Mouse (Mus musculus): ENCODE results near the gene Dmwd.
"Not testable (repeated sequence)": the region's sequence is repeated elsewhere in the genome, so short reads cannot be mapped to it uniquely, and the experiment has no call there.

Dmwd gene

GRCm38 (mm10) chr7:19071024-19071423 is 5.0 kb upstream of the Dmwd start:
- DNase-seq (ENCODE audit: low spot score in 2 of 2): not testable (repeated sequence)

- peak in 1 of 2 experiments; percentile 47 for DNase-seq (ENCODE audit: low spot score in 2 of 2)
Measured at GRCm38 (mm10) chr7:19073504-19073903, 2.5 kb upstream of the Dmwd start.

DNA sequence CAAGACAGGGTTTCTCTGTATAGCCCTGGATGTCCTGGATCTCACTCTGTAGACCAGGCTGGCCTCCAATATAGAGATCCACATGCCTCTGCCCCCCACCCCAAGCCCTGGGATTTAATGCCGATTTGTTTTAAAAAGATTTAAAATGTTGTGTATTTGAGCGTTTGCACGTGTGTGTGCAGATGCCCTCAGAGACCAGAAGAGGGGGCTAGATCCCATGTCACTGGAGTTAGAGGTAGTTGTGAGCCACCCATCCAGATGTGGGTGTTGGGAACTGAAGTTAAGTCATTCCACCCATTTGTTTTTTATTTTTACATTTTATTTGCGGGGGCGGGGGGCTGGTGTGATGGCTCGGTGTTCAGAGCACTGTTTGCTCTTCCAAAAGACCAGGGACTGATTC is 1.5 kb upstream of the Dmwd start:
- DNase-seq (ENCODE audit: low spot score in 2 of 2): peak in 1 of 2 experiments; percentile 18

GRCm38 (mm10) chr7:19075231-19075630 is 796 bp upstream of the Dmwd start:
- DNase-seq (ENCODE audit: low spot score in 2 of 2): no peak

DNA sequence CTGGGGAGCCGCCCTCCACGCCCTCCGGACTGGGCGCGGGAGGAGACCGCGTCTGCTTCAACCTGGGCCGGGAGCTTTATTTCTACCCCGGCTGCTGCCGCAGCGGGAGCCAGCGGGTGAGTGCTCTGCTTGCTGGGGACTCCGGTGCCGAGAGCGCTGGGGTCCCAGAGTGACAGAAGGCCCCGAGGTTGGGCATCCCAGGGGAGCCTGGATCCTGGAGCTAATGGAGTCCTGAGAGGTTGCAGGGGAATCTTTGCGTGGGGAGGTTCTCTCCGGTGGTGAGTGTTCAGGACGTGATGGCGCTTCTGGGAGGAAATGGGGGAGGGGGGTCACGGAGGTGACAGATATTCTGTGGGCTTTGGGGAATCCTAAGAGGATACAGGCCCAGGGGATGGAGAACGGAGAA is 562 bp downstream of the Dmwd start:
- peak; percentile 43 to 55 for DNase-seq (ENCODE audit: low spot score in 2 of 2)

DNA sequence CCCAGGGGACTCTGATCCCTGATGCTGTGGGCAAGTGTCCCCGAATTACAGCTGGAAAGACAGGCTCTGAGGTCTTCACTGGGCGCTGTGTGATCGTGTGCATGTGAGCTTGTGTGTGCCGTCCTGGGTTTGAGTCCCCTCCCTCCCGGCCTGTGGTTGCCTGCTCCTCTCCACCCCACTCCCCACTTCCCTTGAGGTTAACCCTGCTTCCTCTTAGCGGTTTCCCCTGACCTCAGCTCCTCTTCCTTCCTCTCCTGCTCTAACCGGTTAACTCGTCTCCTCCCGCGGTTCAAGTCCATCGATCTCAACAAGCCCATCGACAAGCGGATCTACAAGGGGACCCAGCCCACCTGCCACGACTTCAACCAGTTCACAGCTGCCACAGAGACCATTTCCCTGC is 1.7 kb downstream of the Dmwd start:
- DNase-seq (ENCODE audit: low spot score in 2 of 2): peak; percentile 43 to 51

DNA sequence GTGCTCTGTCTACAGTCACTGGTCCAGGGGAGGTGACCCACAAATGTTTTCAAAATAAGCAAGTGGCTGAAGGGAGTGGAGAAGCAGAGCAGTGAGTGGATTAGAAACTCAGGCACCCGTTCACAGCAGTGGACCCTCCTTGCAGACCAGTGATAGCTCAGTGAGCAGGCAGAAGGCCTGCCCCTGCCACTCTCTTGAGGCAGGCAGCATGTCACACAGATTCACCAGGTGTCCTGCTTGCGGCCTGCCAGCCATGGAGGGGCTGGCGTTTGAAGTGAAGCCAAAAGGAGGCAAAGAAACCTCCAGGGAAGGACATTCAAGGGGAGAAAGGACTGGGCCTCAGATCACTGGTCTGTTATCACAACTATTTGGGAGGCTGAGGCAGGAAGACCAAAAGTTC is 2.7 kb downstream of the Dmwd start:
- DNase-seq (ENCODE audit: low spot score in 2 of 2): no peak

- DNase-seq (ENCODE audit: low spot score in 2 of 2): no peak
Measured at GRCm38 (mm10) chr7:19080451-19080950, 4.5 kb downstream of the Dmwd start.

GRCm38 (mm10) chr7:19082171-19082570 is 6.1 kb downstream of the Dmwd start:
- no peak for DNase-seq (ENCODE audit: low spot score in 2 of 2)

GRCm38 (mm10) chr7:19083096-19083495 is 7.1 kb downstream of the Dmwd start:
- no peak for DNase-seq (ENCODE audit: low spot score in 2 of 2)

DNA sequence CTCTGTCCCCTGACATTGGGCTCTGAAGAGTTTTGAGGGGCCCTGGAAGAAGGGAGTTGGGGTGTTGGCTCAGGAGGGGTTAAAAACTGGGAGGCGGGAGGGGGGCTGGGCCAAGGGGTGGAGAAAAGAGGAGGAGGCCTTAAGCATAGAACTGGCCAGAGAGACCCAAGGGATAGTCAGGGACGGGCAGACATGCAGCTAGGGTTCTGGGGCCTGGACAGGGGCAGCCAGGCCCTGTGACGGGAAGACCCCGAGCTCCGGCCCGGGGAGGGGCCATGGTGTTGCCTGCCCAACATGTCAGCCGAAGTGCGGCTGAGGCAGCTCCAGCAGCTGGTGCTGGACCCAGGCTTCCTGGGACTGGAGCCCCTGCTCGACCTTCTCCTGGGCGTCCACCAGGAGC is 7.7 kb downstream of the Dmwd start, which contains the start of gene Dmpk:
Dmpk (plus strand) TSS at position 149 of the 400 bp plus-strand sequence.
- DNase-seq (ENCODE audit: low spot score in 2 of 2): no peak

DNA sequence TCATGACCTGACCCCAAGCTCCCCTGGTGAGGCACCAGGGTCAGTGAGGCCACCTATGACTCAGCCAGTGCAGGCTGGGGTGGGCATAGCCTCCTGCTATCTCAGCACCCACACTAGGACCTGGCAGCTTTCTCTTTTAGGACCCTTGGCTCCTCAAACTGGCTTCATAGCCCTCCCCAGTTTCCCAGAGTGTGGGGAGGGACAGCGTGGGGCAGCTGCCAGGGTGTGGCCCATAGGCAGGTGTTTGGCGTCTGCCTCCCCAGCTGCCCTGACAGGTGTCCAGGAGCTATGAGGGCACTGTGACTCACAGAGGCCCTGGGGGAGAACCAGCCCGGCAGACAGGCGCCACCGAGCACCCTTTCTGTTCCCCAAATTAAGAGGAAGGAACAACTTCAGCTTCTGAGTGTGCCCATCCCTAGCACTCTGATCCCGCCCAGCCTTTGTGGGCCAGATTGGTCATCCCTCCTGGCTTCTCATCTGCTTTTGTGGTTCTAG is 8.3 kb downstream of the Dmwd start:
- DNase-seq (ENCODE audit: low spot score in 2 of 2): no peak

- DNase-seq (ENCODE audit: low spot score in 2 of 2): no peak
Measured at GRCm38 (mm10) chr7:19084921-19085473, 9.0 kb downstream of the Dmwd start.

DNA sequence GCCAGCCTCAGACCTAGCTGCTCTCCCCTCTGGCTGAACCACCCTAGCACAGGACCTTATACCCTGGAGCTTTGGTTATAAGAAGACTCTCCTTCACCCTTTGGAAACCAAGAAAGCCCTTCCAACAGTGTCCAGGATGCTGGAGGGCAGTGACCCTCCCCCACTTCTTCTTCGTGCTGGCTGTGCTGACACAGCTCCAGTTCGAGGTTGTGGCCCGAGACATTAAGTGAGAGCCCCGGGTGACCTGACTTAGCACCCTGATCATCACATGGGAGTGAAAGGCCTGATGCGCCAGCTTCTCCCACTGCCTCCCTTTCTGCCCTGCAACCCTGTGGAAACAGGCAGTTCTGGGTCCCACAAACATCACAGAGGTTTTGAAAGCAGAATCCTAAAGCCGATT is 9.5 kb downstream of the Dmwd start:
- DNase-seq (ENCODE audit: low spot score in 2 of 2): no peak

- DNase-seq (ENCODE audit: low spot score in 2 of 2): no peak
Measured at GRCm38 (mm10) chr7:19086042-19086441, 10.0 kb downstream of the Dmwd start.

DNA sequence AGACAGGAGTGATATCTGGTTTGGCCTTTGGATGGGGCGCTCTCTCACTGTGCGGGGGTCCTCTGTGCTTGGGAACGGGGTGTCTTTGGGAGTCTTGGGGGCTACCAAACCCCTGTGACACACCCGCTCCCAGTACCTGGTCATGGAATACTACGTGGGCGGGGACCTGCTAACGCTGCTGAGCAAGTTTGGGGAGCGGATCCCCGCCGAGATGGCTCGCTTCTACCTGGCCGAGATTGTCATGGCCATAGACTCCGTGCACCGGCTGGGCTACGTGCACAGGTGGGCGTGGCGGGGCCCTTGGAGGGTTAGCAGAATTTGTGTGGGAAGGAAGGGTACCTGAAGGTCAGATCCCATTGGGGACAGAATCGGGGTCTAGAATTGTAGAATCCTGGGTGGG is 10.7 kb downstream of the Dmwd start:
- no peak for DNase-seq (ENCODE audit: low spot score in 2 of 2)

- DNase-seq (ENCODE audit: low spot score in 2 of 2): peak; percentile 56 to 70
Measured at GRCm38 (mm10) chr7:19088813-19089212, 12.8 kb downstream of the Dmwd start.

GRCm38 (mm10) chr7:19091913-19092312 is 15.9 kb downstream of the Dmwd start:
- DNase-seq (ENCODE audit: low spot score in 2 of 2): no peak

- DNase-seq (ENCODE audit: low spot score in 2 of 2): peak; percentile 74
Measured at GRCm38 (mm10) chr7:19092381-19093173, 16.6 kb downstream of the Dmwd start.

DNA sequence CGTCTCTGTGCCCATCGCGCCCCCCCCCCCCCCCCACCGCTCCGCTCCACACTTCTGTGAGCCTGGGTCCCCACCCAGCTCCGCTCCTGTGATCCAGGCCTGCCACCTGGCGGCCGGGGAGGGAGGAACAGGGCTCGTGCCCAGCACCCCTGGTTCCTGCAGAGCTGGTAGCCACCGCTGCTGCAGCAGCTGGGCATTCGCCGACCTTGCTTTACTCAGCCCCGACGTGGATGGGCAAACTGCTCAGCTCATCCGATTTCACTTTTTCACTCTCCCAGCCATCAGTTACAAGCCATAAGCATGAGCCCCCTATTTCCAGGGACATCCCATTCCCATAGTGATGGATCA is 17.1 kb downstream of the Dmwd start:
- peak; percentile 75 to 81 for DNase-seq (ENCODE audit: low spot score in 2 of 2)

- peak; percentile 94 for DNase-seq (ENCODE audit: low spot score in 2 of 2)
Measured at GRCm38 (mm10) chr7:19093537-19094385, 17.7 kb downstream of the Dmwd start.

DNA sequence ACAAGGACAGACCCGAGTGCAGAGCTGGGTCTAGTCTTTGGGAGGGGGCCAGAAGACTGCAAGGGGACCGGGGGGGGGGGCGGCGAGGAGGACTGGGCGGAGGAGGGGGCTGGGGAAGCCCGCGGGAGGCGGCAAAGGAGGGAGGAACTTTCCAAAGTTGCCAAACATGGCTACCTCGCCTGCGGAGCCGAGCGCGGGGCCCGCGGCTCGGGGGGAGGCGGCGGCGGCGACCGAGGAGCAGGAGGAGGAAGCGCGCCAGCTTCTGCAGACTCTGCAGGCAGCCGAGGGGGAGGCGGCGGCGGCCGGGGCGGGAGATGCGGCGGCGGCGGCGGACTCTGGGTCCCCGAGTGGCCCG is 18.4 kb downstream of the Dmwd start, which contains the start of gene Six5:
Six5 (plus strand) TSS at position 124 of the 355 bp plus-strand sequence.
- peak; percentile 47 to 53 for DNase-seq (ENCODE audit: low spot score in 2 of 2)

All from right cerebral cortex, postnatal 10 days (tissue).